Mouse (Mus musculus) neural tube, embryonic 12.5 days (tissue): ENCODE data around the gene Rassf4. TPM values are rescaled to one million over a fixed set of nuclear protein-coding genes. Genes with fewer than 3 reads are reported as not detected.
"Not testable (repeated sequence)": the region's sequence is repeated elsewhere in the genome, so short reads cannot be mapped to it uniquely, and the experiment has no call there.

Experiments used
- ATAC-seq: fragments of 200-750 bp; cut with Nextera tagmentation; 2 replicates; pipeline ENCODE4 v1.8.0; 2017; ENCODE audit warnings: low read depth, mild to moderate bottlenecking, moderate TSS enrichment, moderate library complexity; ENCODE audit not compliant: low FRiP score
- H3K27ac ChIP-seq: fragments of 300-500 bp; sonication (generic); 2 replicates; pipeline ENCODE4 v1.5.1; 2016
- H3K27me3 ChIP-seq: fragments of 300-500 bp; sonication (generic); replicated peaks from 2 replicates; pipeline ENCODE4 v1.6.1; 2016; ENCODE audit warnings: mild to moderate bottlenecking
- H3K36me3 ChIP-seq: fragments of 300-500 bp; sonication (generic); 2 replicates; pipeline ENCODE4 v1.6.1; 2016; ENCODE audit warnings: mild to moderate bottlenecking
- H3K4me1 ChIP-seq: fragments of 300-500 bp; sonication (generic); 2 replicates; pipeline ENCODE4 v1.6.1; 2016
- H3K4me2 ChIP-seq: fragments of 300-500 bp; sonication (generic); replicated peaks from 2 replicates; pipeline ENCODE4 v1.6.1; 2016; ENCODE audit warnings: mild to moderate bottlenecking
- H3K4me3 ChIP-seq: fragments of 300-500 bp; sonication (generic); 2 replicates; pipeline ENCODE4 v1.5.1; 2016
- H3K9ac ChIP-seq: fragments of 300-500 bp; sonication (generic); 2 replicates; pipeline ENCODE4 v1.6.1; 2016; ENCODE audit warnings: mild to moderate bottlenecking
- H3K9me3 ChIP-seq: fragments of 300-500 bp; sonication (generic); 2 replicates; pipeline ENCODE4 v1.6.1; 2016; ENCODE audit warnings: mild to moderate bottlenecking
- WGBS: fragments of 180-500 bp; shearing (Covaris S2); methylation state at CpG from one replicate; pipeline ENCODE4 v1.1.7; 2016; 5-methylcytosine and 5-hydroxymethylcytosine counted together
- polyA plus RNA-seq: library from polyadenylated mRNA; unstranded; fragments of >200 nt; fragmentation: Nextera tagmentation; extraction: Ambion mirVana; gene quantifications from 2 replicates; pipeline ENCODE4 v1.2.1, GENCODE M21; 2016

The Rassf4 gene
- polyA plus RNA-seq, 1 experiment from 2014 or later = 38.3 TPM

DNA sequence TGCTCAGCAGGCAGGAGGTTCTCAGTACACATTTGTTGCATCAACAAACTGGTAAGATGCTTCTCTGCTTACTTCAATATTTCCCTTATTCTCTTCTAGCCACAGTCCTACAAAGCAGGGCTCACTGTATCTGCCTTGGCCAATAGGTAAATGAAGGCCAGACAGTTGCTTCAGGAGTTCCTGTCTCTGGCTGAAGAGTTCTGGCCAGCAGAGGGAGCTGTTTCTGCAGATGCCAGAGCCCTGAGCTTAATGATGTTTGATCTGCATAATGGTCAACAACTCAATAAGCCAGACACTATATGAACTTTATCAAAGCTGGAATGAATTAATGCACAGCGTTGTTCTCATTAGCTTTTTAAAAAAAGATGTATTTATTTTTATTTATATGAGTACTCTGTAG lies 41.6 kb downstream of the Rassf4 start:
- no peak overlapping the region for H3K9ac ChIP-seq
- 0 out of 2 replicates have a peak, but pooled peaks cover 8% of the 10 kb centered on the region for H3K36me3 ChIP-seq
- H3K9me3 ChIP-seq = no peaks in the 10 kb centered on the region
- no peaks in the 10 kb centered on the region for H3K27me3 ChIP-seq
- no peak overlapping the region for H3K4me2 ChIP-seq
- H3K27ac ChIP-seq = no peak overlapping the region
- H3K4me3 ChIP-seq = no peak overlapping the region
- H3K4me1 ChIP-seq = peaks cover 3% of the 10 kb centered on the region; the same call in 1 of the 2 replicates
- ATAC-seq = no peak
- WGBS = 59% methylated on average over 1 of the region's 1 CpGs

DNA sequence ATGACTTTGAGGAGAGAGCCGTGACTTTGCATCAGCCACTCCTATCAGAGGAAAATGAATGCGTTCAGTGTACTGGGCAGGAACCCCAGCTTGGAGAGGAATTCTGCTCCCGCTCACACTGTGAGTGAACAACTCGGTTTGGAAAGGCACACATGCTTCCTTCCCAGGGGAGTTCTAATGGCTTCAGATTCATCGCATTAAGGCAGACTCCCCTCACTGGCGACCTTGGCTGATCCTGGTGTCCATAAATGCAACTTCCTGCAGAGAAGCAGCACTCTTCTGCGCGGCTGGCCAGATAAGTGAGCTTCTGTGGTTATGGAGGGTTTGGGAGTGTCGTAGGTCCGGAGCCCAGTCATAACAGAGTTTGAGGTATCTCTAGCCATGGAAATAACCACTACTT lies 44.0 kb downstream of the Rassf4 start:
- H3K9me3 ChIP-seq = no peaks in the 10 kb centered on the region
- H3K9ac ChIP-seq = no peak overlapping the region
- H3K4me1 ChIP-seq = peaks cover 6% of the 10 kb centered on the region; the same call in 1 of the 2 replicates
- WGBS = 77% methylated on average over 10 of the region's 10 CpGs
- H3K36me3 ChIP-seq = peaks cover 20% of the 10 kb centered on the region
- H3K4me3 ChIP-seq = no peak overlapping the region
- no peak overlapping the region for H3K4me2 ChIP-seq
- H3K27me3 ChIP-seq = no peaks in the 10 kb centered on the region
- no peak overlapping the region for H3K27ac ChIP-seq
- ATAC-seq = no peak

DNA sequence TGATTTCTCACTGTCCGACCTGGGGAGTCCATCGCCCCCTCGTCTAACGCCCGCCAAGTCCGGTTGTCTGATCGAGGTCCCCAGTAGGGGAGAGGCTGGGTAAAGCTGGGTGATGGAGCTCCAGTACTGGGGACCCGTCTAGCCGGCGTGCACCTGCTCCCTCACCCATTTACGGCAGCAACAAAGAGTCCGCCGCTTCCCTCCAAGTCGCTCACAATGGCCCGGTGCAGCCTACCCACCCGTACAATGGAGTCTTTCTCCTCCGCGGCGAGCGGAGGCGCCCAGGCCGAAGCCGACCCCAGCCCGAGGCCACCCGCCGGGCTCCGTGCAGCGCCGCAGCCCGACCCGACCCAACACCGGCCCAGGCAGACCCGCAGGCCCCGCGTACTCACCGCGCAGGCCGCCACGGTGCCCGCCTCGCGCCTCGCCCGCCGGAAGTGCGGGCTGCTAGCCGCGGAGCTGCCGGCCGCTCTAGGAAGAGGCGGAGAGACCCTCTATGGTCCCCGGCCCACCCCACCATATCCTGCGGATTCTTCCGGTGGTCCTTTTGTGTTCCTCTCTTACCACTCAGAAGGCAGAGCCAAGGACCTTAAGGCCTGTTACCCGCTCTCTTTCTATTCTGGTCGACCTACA lies 45.1 kb downstream of the Rassf4 start, which contains the start of gene Zfp422:
Gene Zfp422, minus strand, starts transcription at position 461 of the 633 bp plus-strand sequence.
- H3K27me3 ChIP-seq = no peaks in the 10 kb centered on the region
- H3K9ac ChIP-seq = peak within 1 kb of the TSS; percentile 97
- H3K4me2 ChIP-seq = peak within 1 kb of the TSS; percentile 69
- H3K36me3 ChIP-seq = peaks cover 20% of the 10 kb centered on the region
- peaks cover 6% of the 10 kb centered on the region; the same call in 1 of the 2 replicates for H3K4me1 ChIP-seq
- peak within 1 kb of the TSS; percentile 81 for H3K27ac ChIP-seq
- no peaks in the 10 kb centered on the region for H3K9me3 ChIP-seq
- H3K4me3 ChIP-seq = peak within 1 kb of the TSS; percentile 85
- peak; percentile 95 for ATAC-seq
- WGBS = under 1% methylated on average over 56 of the region's 56 CpGs

DNA sequence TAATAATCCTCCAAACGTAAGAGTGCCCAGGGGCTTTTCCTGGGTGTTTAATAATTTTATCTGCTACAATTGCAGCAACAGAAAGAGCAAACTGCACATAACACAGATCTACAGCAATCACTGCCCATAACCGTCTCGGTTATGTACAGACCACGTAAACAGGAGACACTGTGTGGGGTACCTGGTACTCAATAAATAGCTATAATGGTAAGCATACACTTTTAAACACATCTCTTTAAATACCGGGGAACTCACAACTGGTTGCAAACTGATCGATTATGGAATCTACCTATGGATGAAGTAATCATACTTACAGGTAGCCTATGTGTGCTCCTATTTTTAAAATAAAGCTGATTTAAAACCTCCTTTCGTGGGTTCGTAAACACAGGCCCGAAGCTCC lies 45.7 kb downstream of the Rassf4 start:
- WGBS = 20% methylated on average over 9 of the region's 9 CpGs
- Histone ChIP-seq H3K4me2 (peak overlapping the region; percentile 69), H3K27me3 (no peaks in the 10 kb centered on the region), H3K27ac (0 out of 2 replicates have a peak overlapping the region, but pooled peaks have one; percentile 81), H3K4me1 (peaks cover 6% of the 10 kb centered on the region; the same call in 1 of the 2 replicates), H3K9ac (peak overlapping the region; percentile 97), H3K4me3 (peak overlapping the region; percentile 85), H3K9me3 (no peaks in the 10 kb centered on the region), H3K36me3 (peaks cover 20% of the 10 kb centered on the region)
- no peak for ATAC-seq

DNA sequence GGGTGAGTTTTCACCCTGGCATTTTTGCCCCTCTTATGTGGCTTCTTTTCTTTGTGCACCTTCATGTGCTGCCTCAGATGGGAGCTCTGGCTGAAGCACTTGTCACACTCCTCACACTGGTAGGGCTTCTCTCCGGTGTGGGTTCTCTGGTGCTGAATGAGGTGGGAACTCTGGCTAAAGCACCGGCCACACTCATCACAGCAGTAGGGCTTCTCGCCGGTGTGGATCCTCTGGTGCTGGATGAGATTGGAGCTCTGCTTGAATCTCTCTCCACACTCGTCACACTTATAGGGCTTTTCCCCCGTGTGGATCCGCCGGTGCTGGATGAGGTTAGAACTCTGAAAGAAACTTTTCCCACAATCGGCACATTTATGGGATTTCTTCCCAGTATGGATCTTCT lies 47.3 kb downstream of the Rassf4 start:
- 98% methylated on average over 9 of the region's 9 CpGs for WGBS
- H3K4me2 ChIP-seq, H3K4me1 ChIP-seq, H3K27me3 ChIP-seq, ATAC-seq, H3K9ac ChIP-seq, H3K9me3 ChIP-seq, H3K27ac ChIP-seq, H3K4me3 ChIP-seq: not testable (repeated sequence)
- peaks cover 20% of the 10 kb centered on the region for H3K36me3 ChIP-seq

DNA sequence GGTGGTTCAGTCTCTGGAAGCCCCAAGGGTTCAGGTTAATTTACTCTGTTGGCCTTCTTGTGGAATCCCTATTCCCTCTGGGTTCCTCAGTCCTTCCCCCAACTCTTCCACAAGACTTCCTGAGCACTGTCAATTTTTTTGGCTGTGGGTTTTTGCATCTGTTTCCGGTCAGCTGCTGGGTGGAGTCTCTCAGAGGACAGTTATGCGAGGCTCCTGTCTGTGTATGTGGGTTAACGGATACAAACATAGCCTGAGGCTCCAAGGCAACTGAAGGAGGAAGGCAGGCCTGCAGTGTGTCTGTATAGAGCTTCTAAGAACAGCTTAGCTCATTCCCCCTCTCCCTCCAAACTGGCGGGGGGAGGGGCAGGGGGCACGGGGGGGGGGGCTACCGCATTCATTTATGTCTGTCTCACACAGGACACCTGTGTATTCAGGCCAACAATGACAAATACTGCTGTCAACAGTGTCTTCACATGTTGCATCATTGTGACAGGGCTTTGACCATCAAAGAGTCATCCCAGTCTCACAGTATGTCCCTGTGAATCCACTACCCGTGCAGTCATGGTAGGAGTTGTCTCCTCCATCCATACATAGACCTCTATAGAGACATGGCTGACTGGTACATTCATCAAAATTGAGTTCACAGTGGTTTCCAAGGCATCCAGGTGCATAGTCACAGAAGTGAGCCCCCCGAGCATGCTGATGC lies 52.3 kb downstream of the Rassf4 start:
- Histone ChIP-seq H3K9me3 (no peaks in the 10 kb centered on the region), H3K9ac (no peak overlapping the region), H3K4me3 (no peak overlapping the region), H3K36me3 (peaks cover 14% of the 10 kb centered on the region), H3K27me3 (no peaks in the 10 kb centered on the region), H3K4me1 (0 out of 2 replicates have a peak, but pooled peaks cover 4% of the 10 kb centered on the region), H3K4me2 (no peak overlapping the region), H3K27ac (no peak overlapping the region)
- 75% methylated on average over 8 of the region's 8 CpGs for WGBS
- no peak for ATAC-seq

DNA sequence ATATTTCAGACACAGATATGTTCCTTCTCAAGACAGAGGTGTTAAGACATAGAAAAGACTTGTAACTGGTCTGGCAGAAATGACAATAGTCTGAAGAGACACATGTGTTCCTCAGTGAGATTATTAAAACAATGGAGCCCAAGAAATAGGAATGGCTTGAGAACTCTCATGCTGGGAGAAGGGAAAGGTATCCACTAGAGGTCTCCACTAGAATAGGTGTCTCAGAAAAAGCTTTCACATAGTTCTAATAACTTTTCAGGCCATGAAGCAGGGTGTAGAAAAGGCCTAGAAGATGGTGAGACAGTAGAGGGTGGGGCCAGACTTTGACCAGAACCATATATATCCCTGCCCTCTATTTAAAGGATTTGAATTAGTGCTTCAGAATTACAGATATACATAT lies 55.7 kb downstream of the Rassf4 start:
- H3K4me3 ChIP-seq = no peak overlapping the region
- H3K4me2 ChIP-seq = no peak overlapping the region
- H3K27me3 ChIP-seq = no peaks in the 10 kb centered on the region
- ATAC-seq = no peak
- H3K4me1 ChIP-seq = no peaks in the 10 kb centered on the region
- no peak overlapping the region for H3K27ac ChIP-seq
- H3K36me3 ChIP-seq = no peaks in the 10 kb centered on the region
- no peaks in the 10 kb centered on the region for H3K9me3 ChIP-seq
- H3K9ac ChIP-seq = no peak overlapping the region

DNA sequence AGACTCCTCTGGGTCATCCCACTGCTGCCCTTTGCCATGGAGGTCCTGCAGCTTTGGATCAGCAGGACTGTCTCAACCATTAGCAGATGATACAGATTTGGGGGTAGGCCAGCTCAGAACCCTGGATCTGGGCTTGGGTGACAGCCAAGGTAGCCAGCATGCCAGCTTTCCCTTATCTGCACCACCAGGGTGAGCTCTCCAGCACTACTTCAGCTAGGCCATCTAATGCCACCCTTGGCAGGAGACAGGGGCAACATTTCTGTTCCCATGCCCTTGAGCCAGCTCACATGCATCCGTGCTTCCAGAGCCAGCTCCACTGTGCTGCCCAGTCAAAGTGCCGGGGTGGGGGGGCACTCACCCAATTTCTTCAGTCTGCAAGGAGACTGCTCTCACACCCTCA lies 58.0 kb downstream of the Rassf4 start:
- no peak overlapping the region for H3K4me3 ChIP-seq
- no peaks in the 10 kb centered on the region for H3K4me1 ChIP-seq
- no peak overlapping the region for H3K4me2 ChIP-seq
- WGBS = 93% methylated on average over 2 of the region's 2 CpGs
- H3K27me3 ChIP-seq = no peaks in the 10 kb centered on the region
- H3K9ac ChIP-seq = no peak overlapping the region
- no peak overlapping the region for H3K27ac ChIP-seq
- no peak for ATAC-seq
- no peaks in the 10 kb centered on the region for H3K36me3 ChIP-seq
- no peaks in the 10 kb centered on the region for H3K9me3 ChIP-seq

DNA sequence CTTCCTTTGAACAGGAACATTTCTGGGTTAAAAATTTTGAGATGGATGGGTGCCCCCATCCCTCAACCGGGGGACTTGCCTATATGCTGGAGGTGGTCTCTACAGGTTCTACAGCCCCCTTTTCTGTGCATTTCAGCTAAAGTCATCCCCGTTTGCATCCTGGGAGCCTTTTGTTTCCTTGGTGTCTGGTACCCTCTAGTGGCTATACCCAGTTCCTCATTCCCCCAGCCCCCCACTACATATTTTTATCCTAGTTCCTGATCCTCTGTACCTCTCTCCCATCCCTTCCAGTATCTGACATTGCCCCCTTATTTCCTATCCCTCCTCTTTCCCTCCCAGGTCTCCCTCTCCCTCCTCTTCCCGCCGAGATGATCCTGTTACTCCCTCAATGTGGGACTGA lies 66.5 kb downstream of the Rassf4 start:
- 50% methylated on average over 4 of the region's 4 CpGs for WGBS

DNA sequence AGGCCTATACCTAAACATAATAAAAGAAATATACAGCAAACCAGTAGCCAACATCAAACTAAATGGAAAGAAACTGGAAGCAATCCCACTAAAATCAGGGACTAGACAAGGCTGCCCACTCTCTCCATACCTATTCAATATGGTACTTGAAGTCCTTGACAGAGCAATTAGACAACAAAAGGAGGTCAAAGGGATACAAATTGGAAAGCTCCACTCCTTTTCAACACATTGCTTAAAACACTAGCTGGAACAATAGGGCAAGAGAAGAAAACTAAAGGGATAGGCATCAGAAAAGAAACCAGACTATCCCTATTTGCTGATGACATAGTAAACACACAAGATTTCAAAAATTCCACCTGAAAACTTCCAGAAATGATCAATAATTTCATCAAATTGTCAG lies 72.8 kb downstream of the Rassf4 start:
- ATAC-seq, H3K4me3 ChIP-seq, H3K9ac ChIP-seq, H3K4me2 ChIP-seq, H3K27ac ChIP-seq, H3K36me3 ChIP-seq, H3K4me1 ChIP-seq, H3K9me3 ChIP-seq, H3K27me3 ChIP-seq: not testable (repeated sequence)

More for the DNA sequence above, 66.5 kb downstream of the Rassf4 start:
- no peaks in the 10 kb centered on the region for H3K36me3 ChIP-seq
- H3K27ac ChIP-seq = no peak overlapping the region
- H3K4me1 ChIP-seq = no peaks in the 10 kb centered on the region
- no peak overlapping the region for H3K4me3 ChIP-seq
- no peaks in the 10 kb centered on the region for H3K9me3 ChIP-seq
- H3K9ac ChIP-seq = no peak overlapping the region
- H3K4me2 ChIP-seq = no peak overlapping the region
- H3K27me3 ChIP-seq = no peaks in the 10 kb centered on the region
- ATAC-seq = no peak

DNA sequence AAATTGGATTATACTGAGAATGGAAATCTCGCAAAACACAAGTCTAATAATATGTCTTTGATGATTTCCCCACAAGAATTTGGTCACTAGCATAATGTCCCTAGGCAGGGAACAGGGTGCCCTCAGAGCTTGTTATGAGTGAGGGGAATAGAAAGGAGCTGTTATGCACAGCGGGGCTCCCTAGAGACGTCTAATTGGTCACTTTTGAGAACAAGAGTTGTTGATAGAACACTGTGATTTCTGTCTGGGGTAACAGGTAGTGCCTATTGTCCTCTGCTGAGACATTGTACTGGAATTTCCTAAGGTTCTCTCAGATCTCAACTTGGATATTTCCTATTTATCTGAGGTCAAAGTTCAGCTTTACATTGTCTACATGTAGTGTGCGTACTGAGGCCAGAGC lies 89.7 kb downstream of the Rassf4 start, which contains the start of gene Olfr215:
Gene Olfr215, minus strand, starts transcription at position 101 of the 400 bp plus-strand sequence.
- Histone ChIP-seq H3K9ac (no peak within 1 kb of the TSS), H3K36me3 (no peaks in the 10 kb centered on the region), H3K27ac (no peak within 1 kb of the TSS), H3K9me3 (no peaks in the 10 kb centered on the region), H3K27me3 (no peaks in the 10 kb centered on the region), H3K4me3 (no peak within 1 kb of the TSS), H3K4me2 (no peak within 1 kb of the TSS), H3K4me1 (no peaks in the 10 kb centered on the region)
- ATAC-seq = no peak
- 67% methylated on average over 4 of the region's 4 CpGs for WGBS
